Mouse (Mus musculus) left cerebral cortex, adult 8-10 months (tissue): ENCODE data around the gene Fbxo4. TPM values are rescaled to one million over a fixed set of nuclear protein-coding genes. Genes with fewer than 3 reads are reported as not detected.

ENCODE experiments used
- DNase-seq, 2 experiments: peaks; one replicate each; pipeline ENCODE4 v3.0.0; 2022; ENCODE audit warnings: low spot score in 2 of 2
- total RNA-seq, 4 experiments: library from RNA; stranded (reverse); gene quantifications; 2 replicates each; pipeline ENCODE4 v1.2.4; 2022

Gene Fbxo4
- 10 to 100 TPM in 1 of 4 experiments, 1 to 10 TPM in 3; 7.3 to 10.2 (median 7.7) TPM for total RNA-seq

DNA sequence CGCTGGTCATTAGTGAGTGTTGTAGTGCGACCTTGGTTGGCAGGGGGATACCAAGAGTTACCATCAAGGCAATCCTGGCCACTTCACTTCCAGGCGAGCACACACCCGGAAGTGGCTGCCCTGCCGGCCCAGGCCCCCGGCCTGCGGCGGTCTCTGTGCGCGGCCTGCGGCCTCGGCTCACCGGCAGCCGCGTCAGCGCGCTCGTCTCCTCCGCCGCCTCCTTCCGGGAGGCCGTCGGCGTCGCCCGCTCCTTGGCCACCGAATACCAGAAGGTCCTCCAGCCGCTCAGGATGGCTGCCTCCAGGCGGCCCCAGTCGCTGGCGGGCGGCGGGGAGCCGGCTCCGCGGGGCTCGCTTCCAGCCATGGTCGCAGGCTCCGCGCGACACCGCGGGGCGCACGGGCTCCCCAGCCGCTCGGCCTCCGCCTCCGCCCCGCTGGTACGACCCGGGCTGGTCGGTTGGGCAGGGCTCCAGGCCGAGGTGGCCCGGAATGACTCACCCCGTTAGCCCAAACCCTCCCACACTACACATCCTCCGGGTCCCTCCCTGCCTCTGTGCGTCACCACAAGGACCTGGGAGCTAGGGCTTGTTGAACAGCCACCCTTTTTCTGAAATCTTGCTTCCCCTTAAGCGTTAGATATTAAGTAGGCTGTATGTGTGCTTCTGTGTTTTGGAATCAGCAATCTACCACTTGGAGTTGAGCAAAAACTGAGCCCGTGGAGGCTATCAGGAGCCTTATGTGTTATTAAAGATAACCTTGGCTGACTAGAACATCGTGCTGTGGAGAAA lies at the start of gene Fbxo4:
Gene Fbxo4 (minus strand): TSS at position 513 of the 788 bp plus-strand sequence.
- peak; percentile 66 to 78 for DNase-seq

DNA sequence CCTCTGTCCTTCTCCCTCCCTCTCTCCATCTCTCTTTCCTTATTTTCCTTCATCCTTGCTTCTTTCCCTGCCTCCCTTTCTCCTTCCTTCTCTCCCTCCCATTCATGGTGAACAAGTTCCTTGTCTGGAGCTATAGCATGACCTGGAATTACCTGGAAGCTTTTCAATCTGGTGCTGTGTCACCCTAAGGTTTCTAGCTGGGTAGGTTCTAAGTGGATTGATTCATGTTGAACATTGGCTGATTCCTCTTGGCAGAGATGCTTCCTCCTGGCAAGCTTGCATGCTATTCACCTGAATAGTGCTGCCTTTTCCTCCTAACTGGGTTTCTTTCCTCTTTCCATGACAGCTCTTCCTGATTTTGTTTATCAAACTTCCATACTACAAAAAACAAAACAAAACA lies 49.6 kb upstream of the Fbxo4 start:
- no peak for DNase-seq

DNA sequence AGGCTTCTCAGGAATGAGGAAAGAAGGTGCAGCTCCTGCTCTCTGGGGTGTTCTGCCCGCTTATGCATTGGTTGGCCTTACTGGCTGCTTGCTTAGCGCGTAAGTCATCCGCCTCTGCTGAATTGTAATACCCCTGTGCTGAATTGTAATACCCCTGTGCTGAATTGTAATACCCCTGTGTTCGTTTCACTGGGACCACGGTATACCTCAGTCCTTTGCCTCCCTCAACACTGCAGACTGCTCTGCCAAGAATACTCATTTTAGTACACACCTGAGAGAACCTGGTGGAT lies 49.0 kb upstream of the Fbxo4 start:
- no peak for DNase-seq

DNA sequence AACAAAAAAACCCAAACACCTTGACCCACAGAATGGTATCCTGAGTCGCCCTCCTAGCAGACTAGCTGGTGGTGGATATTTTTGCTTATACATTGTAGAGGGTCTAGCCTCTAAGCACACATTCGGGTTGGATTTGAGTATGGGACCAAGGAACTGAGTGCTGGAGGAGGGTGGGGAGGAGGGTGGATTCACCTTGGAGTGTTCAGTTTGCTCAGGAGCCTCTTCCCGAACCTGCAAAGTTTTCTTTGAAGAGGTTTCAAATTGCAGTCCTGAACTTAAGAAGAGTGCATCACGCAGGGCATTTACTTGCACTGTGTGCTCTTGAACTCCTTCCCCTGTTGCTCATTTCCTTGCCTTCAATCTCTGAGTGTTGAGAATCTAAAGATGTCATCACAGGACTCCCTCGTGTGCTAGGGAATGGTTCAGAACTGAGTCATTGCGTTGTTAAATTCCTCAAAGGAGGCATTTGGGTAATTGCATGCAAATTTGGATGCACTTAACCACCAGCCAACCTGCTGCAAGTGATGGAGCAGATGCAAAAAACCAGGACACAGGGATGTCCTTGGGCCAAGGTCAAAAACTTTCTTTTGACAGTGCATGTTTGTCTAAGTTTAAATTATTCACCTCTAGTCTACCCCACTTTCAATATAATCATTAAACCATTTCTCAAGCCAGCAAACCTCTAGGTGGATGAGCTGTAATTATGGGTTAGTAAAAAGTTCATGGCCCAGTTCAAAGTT lies 48.5 kb upstream of the Fbxo4 start:
- no peak for DNase-seq

DNA sequence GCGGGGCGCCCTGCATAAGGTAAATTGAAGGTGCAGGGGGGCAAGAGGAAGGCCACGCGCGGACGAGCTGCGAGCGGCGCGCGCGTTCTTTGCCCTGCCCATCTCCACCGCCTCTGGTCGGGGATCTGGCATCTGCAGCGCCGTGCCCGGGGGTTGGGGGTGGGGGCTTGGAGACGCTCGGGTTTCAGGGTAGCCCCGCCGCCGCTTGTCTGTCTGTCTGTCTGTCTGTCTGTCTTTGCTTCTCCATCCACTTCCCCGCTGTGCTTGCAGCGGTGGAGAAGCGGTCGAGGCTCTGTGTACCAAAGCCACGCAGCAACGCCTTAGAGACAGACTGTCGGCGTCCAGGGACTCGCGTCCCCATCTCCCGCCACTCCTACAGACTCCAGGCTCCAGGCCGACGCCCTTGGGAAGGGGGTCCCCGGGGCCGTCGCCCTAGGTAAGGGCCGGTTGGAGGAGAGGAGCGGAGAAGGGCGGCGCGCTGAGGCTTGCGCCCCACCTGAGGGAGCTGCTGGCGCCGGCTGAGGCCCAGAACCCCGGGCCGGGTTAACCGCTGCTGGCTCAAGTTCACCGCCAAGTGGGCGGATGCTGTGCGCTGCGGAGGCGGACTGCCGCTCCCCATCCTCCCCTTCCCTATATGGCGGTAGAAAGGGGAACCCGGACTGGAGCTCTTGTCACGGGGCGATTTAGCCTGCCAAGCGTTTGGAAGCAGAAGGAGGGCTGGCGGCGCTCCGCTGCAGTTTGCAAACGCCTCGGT lies 47.6 kb upstream of the Fbxo4 start:
- peak; percentile 71 to 81 for DNase-seq

DNA sequence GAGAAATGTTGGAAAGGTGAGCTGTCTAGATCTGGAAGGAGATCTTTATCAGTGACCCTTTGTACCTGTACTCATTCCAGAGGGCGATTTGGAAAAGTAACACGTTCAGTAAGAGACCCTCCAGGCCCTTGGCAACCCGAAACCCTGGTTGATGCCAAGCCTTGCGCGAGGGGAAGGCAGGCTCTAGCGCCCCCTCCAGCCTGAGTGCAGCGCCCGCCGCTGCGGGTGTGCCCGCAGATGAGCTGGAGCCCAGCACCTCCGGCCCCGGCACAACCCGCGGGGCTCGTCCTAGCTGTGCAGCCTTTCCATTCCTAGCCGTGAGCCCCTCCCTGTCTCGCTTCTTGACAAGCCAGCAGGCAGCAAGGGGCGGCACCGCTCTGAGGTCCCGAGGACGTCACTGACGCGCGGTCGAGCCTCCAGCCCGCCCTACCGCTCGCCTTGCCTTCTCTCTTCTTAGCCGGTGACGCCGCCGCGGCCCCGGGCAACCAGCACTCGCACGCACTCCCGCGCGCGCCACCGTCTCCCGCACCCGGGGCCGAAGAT lies 46.9 kb upstream of the Fbxo4 start, which contains the start of gene Oxct1:
Gene Oxct1 (plus strand): TSS at position 153 of the 543 bp plus-strand sequence.
- peak; percentile 82 to 94 for DNase-seq

DNA sequence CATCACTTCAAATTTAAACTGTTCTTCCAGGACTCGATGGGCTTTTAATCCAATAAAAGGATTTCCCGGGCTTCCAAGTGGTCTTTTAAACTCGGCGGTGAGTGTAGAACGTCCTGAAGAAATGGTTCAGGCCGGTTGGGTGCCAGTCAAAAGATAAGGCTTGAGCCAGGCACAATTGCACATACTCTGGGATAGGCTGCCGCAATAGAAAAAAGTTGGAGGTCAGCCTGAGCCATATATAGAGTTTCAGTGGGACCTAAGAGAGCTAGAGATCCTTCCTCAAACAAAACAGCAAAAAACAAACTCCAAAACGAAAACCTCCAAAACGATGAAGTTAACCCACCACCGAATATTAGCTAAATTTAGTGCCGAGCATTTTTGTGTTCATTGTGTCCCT lies 46.1 kb upstream of the Fbxo4 start:
- no peak for DNase-seq

DNA sequence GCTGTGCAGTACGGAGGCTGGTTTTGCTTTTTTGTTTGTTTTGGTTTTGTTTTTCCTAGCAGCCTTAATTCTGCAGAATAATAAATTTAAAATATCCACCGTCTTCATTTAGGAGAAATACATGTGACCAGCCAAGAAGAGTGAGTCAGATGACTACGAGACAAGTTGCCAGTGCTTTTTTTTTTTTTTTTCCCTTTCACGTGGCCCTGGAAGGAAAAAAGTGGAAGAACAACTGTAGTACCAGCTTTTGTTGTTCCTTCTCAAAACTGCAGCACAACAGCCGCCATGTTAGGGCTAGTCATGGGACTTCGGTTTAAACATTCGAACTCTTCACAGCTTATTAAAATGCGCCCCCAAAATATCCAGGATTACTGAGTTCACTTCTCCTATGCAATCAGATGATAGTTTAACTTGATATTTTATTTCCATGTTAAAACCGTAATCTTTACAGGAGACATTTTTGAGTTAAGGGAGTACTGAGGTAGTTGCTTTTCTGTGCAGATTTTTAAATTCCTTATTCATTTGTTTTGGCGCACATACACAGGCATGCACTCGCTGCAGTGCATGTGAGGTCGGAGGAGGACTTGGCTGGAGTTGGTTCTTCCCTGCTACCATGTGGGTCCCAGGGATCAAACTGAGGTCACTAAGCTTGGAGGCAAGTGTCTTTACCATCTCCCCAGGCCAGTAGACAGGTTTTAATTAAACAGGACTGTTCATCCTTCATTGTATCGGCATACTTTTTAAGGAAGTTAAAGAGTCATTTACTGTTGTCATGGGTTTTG lies 45.5 kb upstream of the Fbxo4 start:
- no peak for DNase-seq

DNA sequence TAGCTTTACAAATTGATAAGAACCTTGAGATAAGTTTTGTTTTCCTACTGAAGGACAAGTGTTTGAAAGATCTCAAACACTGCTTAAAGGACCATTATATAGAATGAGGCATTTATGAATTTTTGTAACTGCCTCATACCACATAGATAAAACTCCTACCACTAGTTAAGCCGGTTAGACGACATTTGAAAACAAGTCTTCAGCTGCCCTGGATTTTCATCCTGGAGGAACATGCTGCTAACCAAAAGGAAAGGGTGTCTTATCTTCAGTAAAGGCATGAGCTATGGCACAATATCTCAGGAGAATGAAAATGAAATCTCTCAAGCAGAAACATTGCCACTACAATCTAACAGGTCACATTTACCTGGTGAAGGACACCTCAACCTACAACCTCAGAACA lies 44.4 kb upstream of the Fbxo4 start:
- DNase-seq, result no peak

DNA sequence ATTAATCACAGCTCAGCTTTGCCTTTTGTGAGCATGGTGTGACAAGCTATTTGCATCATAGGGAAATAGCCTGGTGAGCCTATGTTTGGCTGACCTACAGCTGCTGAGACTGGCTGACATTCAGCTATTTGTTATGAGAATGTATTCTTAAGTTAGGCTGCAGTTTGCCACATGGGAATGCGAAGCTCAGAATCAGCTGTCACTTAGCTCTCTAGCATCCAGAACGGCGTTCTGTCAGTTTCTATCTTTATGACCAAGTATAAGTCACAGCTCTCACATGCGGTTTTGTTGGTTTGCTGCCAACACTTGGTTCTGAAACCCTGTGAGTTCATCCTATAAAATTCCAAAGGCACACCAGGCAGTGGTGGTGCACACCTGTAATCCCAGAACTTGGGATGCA lies 41.3 kb upstream of the Fbxo4 start:
- no peak for DNase-seq

DNA sequence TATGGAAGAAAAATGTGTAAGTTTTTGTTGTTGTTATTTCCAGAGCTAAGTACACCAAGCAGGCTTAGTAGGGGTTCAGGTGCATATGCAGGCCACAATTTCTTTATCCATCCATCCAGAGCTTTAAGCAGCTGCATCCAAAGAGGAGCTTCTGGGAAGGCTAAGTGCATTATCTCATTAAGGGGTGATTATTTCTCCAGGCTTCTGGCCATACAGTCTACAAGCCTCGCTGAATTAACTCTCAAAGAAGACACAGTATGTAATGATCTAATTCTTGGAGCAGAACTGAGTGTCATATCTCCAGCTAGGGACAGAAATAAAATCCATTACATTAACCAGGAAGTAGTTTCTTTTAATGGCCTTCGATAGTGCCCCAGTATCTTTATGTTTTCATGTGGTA lies 34.5 kb upstream of the Fbxo4 start:
- DNase-seq, result no peak

DNA sequence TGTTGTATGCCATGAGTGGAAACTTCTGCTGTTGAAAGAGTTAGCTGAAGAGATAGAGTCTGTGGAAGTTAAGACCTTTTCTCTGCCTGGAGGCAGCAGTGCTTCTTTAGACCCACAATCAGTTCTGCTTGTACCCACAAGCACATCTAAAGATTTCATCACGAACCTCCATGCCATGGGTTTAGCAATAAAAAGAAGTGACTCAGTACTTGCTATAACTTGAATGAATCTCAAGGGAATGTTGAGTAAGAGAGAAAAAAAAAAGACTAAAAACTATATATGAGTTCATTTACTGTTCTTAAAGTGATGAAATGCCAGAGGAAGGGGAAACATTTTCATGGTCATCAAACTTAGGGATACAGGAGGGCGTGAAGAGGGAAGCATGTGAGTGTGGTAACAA lies 21.2 kb upstream of the Fbxo4 start:
- no peak for DNase-seq

DNA sequence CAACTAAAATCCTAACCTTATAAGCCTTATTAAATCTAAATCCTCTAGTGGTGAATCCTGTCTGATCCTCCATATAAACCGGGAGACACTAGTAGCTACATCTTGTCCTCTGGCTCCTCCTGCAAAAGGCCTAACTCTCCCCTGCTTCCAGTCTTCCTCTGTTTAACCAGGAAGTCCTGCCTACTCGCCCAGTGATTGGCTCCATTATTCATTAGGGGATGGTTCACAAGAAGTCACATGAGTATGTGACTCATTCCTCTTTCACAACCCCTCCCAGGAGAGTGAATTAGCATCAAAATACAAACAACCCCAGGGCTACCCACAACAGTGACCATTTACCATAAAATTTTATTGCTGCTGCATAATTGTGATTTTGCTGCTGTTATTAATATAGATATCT lies 19.8 kb upstream of the Fbxo4 start:
- DNase-seq, result no peak

DNA sequence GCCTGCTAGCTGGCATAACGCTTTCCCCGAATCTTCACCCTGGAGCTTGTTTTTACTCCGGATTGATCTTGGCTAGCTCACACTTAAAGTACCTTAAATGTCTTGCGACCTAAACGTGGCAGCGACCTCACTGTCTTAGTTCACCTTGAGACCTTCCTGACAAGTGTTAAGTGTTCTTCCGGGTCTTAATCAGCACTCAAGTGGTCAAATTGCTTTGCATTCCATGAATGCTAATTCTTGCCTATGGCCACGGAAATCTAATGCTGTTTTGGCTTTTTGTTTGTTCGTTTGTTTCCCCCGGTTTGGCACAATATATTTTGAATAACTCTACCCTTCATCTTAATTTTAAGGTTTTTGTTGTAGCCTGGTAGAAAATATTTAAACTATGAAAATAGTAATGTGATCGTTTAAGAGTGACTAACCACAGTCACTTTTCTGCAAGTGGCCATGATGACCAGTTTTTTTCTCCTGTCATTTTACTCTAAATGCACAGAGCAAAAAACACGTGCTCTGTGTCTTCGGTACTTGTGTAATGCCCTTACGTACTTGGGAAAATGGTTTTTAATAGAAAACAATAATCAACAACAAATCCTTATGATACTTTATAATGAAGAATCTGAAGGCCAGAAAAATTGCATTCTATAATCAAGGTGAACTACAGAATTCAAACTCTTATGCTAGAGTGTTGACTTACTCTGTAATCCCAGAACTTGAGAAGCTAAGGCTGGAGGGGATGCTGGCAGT lies 17.1 kb upstream of the Fbxo4 start:
- peak in 1 of 2 experiments; percentile 12 for DNase-seq

DNA sequence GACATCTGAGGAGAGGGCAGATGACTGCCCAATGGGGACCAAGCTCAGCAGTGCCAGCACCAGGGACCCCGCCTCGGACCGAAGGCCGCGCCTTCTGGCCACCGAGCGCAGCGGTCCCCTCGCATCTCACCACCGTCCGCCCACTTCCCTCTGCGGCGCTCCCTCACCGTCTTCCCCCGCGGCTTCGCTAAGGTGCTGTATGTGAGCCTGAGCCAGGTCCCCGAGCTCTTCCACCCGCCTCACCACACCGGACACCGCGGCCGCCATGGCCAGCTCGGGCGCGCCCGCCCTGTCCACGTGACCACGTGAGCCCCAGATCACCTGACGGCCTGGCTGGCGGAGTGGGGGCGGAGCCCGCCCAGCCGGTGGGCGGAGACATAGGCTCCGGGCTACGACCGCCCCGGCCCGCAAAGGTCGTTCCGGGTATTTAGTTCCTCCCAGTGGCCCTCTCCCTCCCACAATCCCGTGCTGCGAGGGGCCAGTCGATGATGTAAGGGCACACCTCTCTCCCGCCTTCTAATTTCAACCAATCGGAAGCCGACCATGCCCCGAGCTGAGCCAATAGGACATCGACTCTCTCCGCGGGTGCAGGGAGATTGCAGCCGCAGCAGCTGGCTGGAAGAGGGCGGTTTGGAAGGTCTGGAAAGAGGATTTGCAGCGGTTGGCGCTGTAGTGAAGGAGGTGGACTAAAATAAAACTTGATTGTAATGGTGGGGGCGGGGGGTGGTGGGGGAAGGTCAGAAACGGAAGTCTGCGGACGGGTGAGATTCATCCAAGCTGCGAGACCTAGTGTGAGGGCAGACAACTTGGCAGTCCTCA lies 16.3 kb upstream of the Fbxo4 start, which contains the start of gene AW549877:
Gene AW549877 (minus strand): TSS at position 297 of the 819 bp plus-strand sequence.
- DNase-seq, result peak; percentile 91 to 99

DNA sequence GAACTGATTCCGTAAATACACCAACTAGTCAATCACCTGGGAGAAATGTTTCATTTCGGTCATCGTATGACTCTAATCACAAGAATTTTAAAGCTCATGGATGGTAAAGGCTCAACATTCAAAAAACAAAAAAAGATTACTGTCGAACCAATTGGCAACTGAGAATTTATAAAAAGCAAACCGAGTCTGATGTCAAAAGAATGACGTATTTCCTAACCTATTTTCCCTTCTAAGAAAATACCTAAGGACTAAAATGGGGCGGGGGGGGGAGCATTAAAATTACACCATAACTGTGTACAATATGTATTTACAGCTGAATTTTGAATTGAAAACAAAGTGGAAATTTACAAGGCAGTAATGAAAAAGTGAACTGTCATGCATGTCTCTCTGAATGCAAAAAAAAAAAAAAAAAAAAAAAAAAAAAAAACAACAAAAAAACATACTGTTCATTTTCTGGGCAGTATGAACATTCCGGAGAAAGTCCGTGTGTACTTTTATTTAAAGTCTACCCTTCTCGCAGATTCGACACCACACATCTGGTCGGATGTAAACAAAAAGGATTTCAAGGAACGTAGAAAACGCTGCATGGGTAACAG lies 15.6 kb upstream of the Fbxo4 start:
- DNase-seq, result no peak

DNA sequence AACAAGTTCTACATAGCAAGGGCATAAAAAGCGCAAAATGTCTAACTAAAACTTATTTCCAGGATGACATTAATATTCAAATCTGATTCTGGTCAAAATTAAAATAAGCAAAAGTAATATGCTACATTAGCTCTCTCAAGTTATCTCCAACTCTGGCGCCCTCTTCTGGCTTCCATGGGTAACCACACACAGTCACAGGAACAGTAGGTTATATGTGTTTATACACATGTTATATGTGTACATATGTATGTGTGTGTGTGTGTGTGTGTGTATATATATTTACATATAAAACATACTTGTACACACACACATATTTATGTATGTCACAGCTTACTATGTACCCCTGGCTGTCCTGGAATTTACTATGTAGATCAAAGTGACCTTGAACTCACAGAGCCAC lies 8.6 kb upstream of the Fbxo4 start:
- no peak for DNase-seq

DNA sequence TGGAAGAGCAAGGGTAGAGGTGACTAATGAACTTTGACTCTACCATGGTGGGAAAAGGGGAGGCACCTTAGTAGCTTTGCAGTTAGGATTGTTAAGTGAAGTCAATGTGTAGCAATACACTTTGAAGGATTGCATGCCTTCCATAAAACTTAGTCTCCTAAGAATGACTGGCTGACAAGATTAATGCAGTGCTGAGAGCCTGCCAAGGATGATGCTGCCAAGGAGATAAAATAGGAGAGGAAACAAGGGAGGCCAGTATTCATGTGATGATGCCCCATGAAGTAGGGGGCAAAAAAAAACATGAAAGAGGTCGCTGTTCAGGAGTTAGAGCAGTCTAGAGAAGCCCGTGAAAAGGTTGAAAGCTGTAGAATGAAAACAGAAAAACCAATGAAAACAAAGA lies 5.5 kb upstream of the Fbxo4 start:
- DNase-seq, result no peak

DNA sequence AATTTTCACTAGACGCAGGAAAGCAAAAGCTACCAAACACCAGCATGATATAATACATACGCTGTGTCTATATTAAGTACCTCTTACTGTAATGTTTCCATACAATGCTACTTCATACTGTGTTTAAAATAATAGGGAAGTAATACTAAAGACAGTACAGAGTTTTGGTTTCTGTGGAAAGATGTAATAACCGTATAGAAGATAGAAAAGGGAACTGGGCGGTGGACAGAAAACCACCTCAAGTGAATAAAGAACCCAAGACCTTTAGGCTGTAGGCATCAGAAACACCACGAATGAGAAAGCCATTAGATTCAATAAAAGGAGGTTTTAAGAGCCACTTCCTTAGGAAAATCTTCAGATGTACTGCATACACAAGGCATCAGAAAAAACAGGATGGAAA lies 3.4 kb upstream of the Fbxo4 start:
- no peak for DNase-seq
